Mouse (Mus musculus) ES-Bruce4 (cell line): ENCODE data around the gene Plekho1. TPM values are rescaled to one million over a fixed set of nuclear protein-coding genes. Genes with fewer than 3 reads are reported as not detected.

Experiments used
- H3K27ac ChIP-seq: 2 replicates; pipeline ENCODE4 v1.5.1; 2012; ENCODE audit warnings: low read length, inconsistent platforms; ENCODE audit not compliant: insufficient read depth
- H3K27me3 ChIP-seq: 2 replicates; pipeline ENCODE4 v1.6.1; 2012; ENCODE audit warnings: mild to moderate bottlenecking, low read length, inconsistent platforms; ENCODE audit not compliant: control insufficient read depth, poor library complexity, insufficient read depth, severe bottlenecking
- H3K36me3 ChIP-seq: 2 replicates; pipeline ENCODE4 v1.6.1; 2012; ENCODE audit warnings: inconsistent platforms, mild to moderate bottlenecking, low read length, moderate library complexity; ENCODE audit not compliant: control insufficient read depth, poor library complexity, insufficient read depth, severe bottlenecking
- H3K4me1 ChIP-seq: one replicate; pipeline ENCODE4 v1.8.1; 2011; ENCODE audit warnings: low read length; ENCODE audit not compliant: control insufficient read depth, insufficient read depth
- H3K4me3 ChIP-seq: 2 replicates; pipeline ENCODE4 v1.5.1; 2011; ENCODE audit warnings: low read depth, mild to moderate bottlenecking, low read length
- H3K9ac ChIP-seq: 2 replicates; pipeline ENCODE4 v1.6.1; 2012; ENCODE audit warnings: low read depth, mild to moderate bottlenecking, inconsistent platforms; ENCODE audit not compliant: poor library complexity, severe bottlenecking
- H3K9me3 ChIP-seq: replicated peaks from 2 replicates; pipeline ENCODE4 v1.6.1; 2012; ENCODE audit warnings: mild to moderate bottlenecking, low read length, inconsistent platforms; ENCODE audit not compliant: control insufficient read depth, poor library complexity, insufficient read depth, severe bottlenecking
- CTCF ChIP-seq: IDR thresholded peaks from one replicate; pipeline ENCODE4 v1.8.1; 2011; ENCODE audit warnings: low read depth, low read length
- EP300 ChIP-seq: IDR thresholded peaks from 2 replicates; pipeline ENCODE4 v1.6.1; 2011; ENCODE audit warnings: low read depth, low read length; ENCODE audit not compliant: insufficient read depth
- POLR2A ChIP-seq: IDR thresholded peaks from one replicate; pipeline ENCODE4 v1.8.1; 2011; ENCODE audit warnings: low read length; ENCODE audit not compliant: insufficient read depth
- polyA plus RNA-seq: library from polyadenylated mRNA; stranded (reverse); fragments of >200 nt; gene quantifications from 2 replicates; pipeline ENCODE4 v1.2.4, GENCODE M21; 2011; ENCODE audit warnings: low read depth; ENCODE audit not compliant: missing spikeins, insufficient read depth, insufficient read length

Plekho1 gene
- polyA plus RNA-seq, 1 experiment: 9.2 TPM

- Histone ChIP-seq H3K9me3 (no peaks in the 10 kb centered on the region), H3K27ac (no peak overlapping the region), H3K4me1 (no peaks in the 10 kb centered on the region), H3K36me3 (no peaks in the 10 kb centered on the region), H3K9ac (no peak overlapping the region), H3K4me3 (no peak overlapping the region), H3K27me3 (no peaks in the 10 kb centered on the region)
- TF ChIP-seq POLR2A: no peak
- no peak for TF ChIP-seq EP300
- no peak for TF ChIP-seq CTCF
Observed at GRCm38 (mm10) chr3:96038851-96039250, 43.0 kb upstream of the Plekho1 start.

DNA sequence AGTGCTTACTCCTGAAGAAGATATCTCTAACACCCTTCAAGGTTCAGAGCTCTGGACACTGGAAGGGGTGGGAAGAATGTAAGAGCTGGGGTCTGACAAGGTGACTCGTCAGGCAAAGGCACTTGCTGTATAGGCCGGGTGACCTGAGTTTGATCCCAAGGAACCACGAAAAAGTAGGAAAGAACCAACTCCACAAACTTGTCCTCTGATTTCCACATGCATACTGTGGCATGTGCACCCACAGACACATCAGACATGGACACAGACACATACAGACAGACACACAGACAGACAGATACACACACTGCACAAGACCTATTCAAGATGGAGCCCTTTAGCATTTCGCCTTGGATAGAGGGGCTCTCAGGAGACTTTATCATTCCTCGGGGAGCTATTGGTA, 42.4 kb upstream of the Plekho1 start:
- Histone ChIP-seq H3K27ac (no peak overlapping the region), H3K9me3 (no peaks in the 10 kb centered on the region), H3K4me1 (no peaks in the 10 kb centered on the region), H3K4me3 (no peak overlapping the region), H3K9ac (no peak overlapping the region), H3K36me3 (no peaks in the 10 kb centered on the region), H3K27me3 (no peaks in the 10 kb centered on the region)
- TF ChIP-seq CTCF (no peak), EP300 (no peak), POLR2A (no peak)

DNA sequence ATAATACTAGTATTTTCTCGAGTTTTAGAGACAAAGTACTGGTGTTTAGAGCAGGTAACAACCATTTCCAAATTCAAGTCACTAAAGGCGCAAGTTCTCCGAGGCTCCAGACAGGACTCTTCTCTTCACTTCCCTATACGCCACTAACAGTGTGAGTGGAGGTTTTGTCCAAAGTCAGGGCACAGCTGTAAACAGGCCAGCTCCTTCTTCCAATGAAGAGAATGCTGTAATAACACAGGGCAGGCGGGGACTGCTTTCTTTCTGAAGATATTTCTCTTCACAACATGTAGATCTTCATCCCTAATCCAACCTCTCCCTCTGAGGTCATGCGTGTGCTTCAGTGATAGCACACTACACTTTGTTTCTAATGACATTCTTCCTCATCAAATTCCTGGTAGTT, 41.0 kb upstream of the Plekho1 start:
- no peak overlapping the region for H3K9ac ChIP-seq
- no peak for TF ChIP-seq EP300
- TF ChIP-seq CTCF: no peak
- TF ChIP-seq POLR2A: no peak

DNA sequence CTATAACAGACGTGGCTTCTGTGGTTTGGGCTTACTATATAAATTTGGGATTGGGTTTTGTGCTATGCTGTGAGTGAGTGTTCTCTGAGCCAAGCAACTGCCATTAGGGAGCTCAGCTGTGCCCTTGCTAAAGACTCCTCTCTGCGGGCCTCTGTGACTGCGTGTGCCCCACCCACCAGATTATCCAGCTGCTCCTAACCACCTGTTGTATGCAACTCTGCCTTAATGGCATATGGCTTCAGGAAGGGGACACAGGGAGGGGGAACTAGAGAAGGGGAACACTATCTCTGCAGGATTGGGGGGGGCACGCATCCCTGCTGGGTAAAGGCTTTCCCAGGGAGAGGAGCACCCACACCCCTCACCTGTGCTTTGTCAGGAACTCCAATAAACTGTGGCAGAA, 37.2 kb upstream of the Plekho1 start:
- H3K4me1 ChIP-seq: no peaks in the 10 kb centered on the region
- no peaks in the 10 kb centered on the region for H3K9me3 ChIP-seq
- no peaks in the 10 kb centered on the region for H3K27me3 ChIP-seq
- TF ChIP-seq EP300 (no peak), CTCF (no peak), POLR2A (no peak)
- no peak overlapping the region for H3K9ac ChIP-seq
- H3K36me3 ChIP-seq: no peaks in the 10 kb centered on the region
- no peak overlapping the region for H3K27ac ChIP-seq
- no peak overlapping the region for H3K4me3 ChIP-seq

More for the DNA sequence above, 41.0 kb upstream of the Plekho1 start:
- H3K27me3 ChIP-seq: no peaks in the 10 kb centered on the region
- H3K36me3 ChIP-seq: no peaks in the 10 kb centered on the region
- H3K9me3 ChIP-seq: no peaks in the 10 kb centered on the region
- H3K4me1 ChIP-seq: no peaks in the 10 kb centered on the region
- no peak overlapping the region for H3K27ac ChIP-seq
- no peak overlapping the region for H3K4me3 ChIP-seq

GRCm38 (mm10) chr3:96032652-96033017, 36.8 kb upstream of the Plekho1 start:
- TF ChIP-seq POLR2A (no peak), CTCF (no peak), EP300 (no peak)

DNA sequence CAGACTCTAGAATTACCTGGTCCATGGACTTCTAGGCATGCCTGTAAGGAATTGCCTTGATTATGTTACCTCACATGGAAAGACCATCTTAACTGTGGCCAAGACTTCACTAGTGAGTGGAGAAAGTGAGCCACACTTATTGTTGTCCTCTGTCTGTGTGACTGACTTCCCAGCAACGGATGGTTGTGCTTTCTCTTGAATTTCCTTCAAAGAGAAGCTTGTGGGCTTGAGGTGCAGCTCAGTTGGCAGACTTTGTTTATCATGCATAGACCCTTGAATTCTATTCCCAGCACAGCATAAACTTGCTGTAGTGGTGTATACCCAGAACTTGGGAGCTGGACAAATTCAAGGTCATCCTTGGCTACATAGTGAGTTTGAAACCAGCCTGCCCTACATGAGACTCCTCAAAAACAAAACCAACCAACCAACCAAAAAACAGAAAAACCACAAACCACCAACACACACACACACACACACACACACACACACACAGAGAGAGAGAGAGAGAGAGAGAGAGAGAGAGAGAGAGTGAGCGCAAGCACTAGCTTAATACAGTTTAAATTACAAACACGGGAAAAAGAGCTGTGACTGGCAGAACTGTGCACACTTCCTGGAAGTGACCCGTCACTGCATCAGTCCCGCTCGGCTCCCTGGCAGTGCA, 36.3 kb upstream of the Plekho1 start:
- H3K36me3 ChIP-seq: no peaks in the 10 kb centered on the region
- H3K9ac ChIP-seq: no peak overlapping the region
- H3K4me3 ChIP-seq: no peak overlapping the region
- H3K27me3 ChIP-seq: no peaks in the 10 kb centered on the region
- H3K4me1 ChIP-seq: no peaks in the 10 kb centered on the region
- H3K9me3 ChIP-seq: no peaks in the 10 kb centered on the region
- H3K27ac ChIP-seq: no peak overlapping the region
- no peak for TF ChIP-seq POLR2A
- no peak for TF ChIP-seq EP300
- TF ChIP-seq CTCF: no peak

More at GRCm38 (mm10) chr3:96032652-96033017, 36.8 kb upstream of the Plekho1 start:
- Histone ChIP-seq H3K36me3 (no peaks in the 10 kb centered on the region), H3K9me3 (no peaks in the 10 kb centered on the region), H3K27me3 (no peaks in the 10 kb centered on the region), H3K27ac (no peak overlapping the region), H3K4me1 (no peaks in the 10 kb centered on the region), H3K4me3 (no peak overlapping the region), H3K9ac (no peak overlapping the region)
